Mouse (Mus musculus): ENCODE data around the gene Ccdc42. TPM values are rescaled to one million over a fixed set of nuclear protein-coding genes. Genes with fewer than 3 reads are reported as not detected.

Gene Ccdc42
- total RNA-seq (2017), result not detected in 2 replicates

DNA sequence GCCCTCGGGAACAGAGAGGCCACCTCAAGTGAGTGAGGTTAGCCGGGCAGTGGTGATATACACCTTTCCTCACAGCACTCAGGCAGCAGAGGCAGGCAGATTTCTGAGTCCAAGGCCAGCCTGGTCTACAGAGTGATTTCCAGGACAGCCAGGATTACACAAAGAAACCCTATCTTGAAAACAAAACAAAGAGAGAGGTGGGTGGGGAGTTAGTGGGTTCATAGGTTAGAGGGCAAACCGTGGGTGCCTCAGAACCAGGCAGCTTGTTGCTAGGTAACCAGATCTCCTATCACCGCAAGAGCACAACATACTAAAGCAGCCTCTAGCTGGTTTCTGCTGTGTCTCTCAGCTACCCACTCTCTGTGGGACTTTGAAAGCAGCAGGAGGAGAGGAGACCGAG lies at the start of gene Ccdc42:
Gene Ccdc42 (plus strand): TSS at position 301 of the 400 bp plus-strand sequence.
- no peak for ATAC-seq (replicated peaks in 1 of 2; ENCODE audit: insufficient read depth in 1 of 2, low FRiP score in 2 of 2, low TSS enrichment in 1 of 2, low read depth in 1 of 2, poor library complexity in 2 of 2, severe bottlenecking in 2 of 2)

DNA sequence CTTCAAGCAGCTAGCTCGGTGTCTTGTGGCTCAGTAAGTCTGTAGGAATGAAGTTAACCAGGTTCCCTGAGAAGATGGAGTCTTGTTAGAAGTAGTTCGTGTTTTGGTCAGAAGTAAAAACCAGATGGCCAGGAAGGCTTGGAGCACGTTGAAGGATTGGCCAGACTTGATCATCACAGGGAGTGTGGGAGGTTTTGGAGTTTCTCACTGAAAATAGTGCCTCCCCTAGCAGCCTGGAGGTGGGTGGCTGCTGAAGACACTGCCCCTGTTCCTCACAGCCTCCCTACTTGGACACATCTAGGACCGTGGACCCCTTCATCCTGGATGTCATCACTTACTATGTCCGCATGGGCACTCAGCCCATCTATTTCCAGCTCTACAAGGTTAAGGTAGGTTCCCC lies 47.2 kb upstream of the Ccdc42 start:
- no peak for ATAC-seq (replicated peaks in 1 of 2; ENCODE audit: insufficient read depth in 1 of 2, low FRiP score in 2 of 2, low TSS enrichment in 1 of 2, low read depth in 1 of 2, poor library complexity in 2 of 2, severe bottlenecking in 2 of 2)

DNA sequence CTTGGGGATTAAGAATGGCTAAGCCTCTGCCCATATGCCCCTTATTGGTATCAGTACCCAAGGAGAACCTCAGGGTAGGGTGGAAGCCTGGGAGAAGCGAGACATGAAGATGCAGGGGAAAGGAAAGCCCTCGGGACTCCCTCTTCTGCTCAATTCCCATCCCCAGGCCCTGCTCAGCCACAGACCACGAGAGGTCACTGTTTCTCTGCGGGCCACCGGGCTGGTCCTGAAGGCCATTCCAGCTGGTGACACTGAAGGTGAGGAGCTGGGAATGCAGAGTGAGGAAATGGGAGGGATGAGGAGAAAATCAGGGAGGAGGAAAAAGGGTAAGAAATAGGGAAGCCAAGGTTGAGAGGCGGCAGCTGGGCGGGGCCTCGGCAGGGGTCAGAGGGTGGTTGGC lies 42.3 kb upstream of the Ccdc42 start:
- no peak for ATAC-seq (replicated peaks in 1 of 2; ENCODE audit: insufficient read depth in 1 of 2, low FRiP score in 2 of 2, low TSS enrichment in 1 of 2, low read depth in 1 of 2, poor library complexity in 2 of 2, severe bottlenecking in 2 of 2)

DNA sequence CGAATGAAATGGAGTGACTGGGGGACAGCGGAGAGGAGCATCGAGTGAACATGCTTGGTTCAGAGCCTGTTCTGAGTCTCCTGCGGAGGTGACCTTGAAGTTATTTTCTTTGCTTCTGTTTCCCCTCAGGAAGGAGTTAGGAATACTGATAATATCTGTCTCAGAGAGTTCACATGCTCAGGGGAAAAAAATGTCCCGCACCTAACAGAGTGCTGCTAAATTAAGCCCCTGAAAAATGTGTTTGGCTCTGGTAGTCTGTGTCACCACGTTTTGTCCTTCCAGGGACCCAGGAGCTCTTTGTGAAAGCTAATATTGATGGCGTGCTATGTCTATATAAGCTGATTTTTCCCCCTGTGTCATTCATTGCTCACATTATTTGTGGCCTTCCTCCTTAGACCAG lies 41.6 kb upstream of the Ccdc42 start:
- no peak for ATAC-seq (replicated peaks in 1 of 2; ENCODE audit: insufficient read depth in 1 of 2, low FRiP score in 2 of 2, low TSS enrichment in 1 of 2, low read depth in 1 of 2, poor library complexity in 2 of 2, severe bottlenecking in 2 of 2)

DNA sequence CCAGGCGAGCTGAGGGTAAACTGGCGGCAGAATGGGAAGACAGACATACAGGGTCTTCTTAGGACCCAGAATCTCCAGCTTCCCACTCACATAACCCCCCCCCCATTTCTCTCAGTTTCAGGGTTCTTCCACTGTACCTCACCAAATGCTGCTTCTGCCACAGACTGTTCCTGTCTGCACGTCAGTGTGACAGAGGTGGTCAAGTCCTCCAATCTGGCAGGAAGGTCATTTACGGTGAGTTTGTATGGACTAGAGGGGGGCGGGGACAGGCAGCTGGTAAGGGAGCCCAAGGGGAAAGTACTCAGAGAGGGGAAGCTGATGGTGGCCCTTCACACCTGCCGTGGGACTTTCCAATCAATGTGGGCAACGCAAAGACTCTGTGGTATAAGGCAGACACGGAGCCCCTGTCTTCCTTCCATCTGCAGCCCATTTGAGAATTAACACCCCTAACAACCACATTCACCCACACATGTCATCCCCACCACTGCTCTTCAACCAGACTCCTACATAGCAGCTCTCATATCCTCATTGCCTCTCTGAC lies 41.1 kb upstream of the Ccdc42 start:
- ATAC-seq (replicated peaks in 1 of 2; ENCODE audit: insufficient read depth in 1 of 2, low FRiP score in 2 of 2, low TSS enrichment in 1 of 2, low read depth in 1 of 2, poor library complexity in 2 of 2, severe bottlenecking in 2 of 2), result no peak

DNA sequence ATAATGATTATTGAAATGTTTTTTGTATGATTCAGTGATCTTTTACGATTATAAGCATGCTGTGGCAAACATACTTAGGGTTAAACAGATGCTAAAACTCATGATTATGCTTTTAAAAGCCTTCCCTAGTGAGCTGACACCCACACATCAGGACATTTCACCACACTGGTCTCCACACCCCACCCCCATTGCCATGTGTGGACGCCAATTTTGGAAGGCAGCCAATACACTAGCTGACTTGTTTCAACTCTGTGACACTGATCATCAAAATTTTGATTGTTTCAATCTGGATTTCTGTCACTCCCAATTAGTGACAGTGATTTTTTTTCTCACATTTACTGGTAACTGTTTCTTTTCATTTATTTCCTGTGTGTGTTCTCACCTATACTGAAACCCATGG lies 39.3 kb upstream of the Ccdc42 start:
- ATAC-seq (replicated peaks in 1 of 2; ENCODE audit: insufficient read depth in 1 of 2, low FRiP score in 2 of 2, low TSS enrichment in 1 of 2, low read depth in 1 of 2, poor library complexity in 2 of 2, severe bottlenecking in 2 of 2), result no peak

DNA sequence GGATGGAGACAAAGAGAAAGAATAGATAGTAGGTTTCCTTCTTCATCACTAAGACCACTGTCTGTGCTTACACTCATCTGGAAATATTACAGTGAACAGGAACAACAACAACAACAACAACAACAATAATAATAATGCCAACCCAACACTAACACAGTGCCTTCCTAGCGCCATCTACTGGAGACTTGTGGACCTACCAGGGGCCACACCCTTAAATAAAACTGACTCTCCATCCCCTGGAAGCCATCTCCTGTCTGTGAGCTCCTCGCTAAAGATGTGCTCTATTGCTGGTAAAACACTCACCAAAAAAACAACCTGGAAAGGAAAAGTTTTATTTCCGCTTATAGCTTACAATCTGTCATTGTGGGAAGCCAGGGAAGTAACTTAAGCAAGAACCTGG lies 37.2 kb upstream of the Ccdc42 start:
- no peak; a peak in 1 of 4 replicates for ATAC-seq (replicated peaks in 1 of 2; ENCODE audit: insufficient read depth in 1 of 2, low FRiP score in 2 of 2, low TSS enrichment in 1 of 2, low read depth in 1 of 2, poor library complexity in 2 of 2, severe bottlenecking in 2 of 2)

DNA sequence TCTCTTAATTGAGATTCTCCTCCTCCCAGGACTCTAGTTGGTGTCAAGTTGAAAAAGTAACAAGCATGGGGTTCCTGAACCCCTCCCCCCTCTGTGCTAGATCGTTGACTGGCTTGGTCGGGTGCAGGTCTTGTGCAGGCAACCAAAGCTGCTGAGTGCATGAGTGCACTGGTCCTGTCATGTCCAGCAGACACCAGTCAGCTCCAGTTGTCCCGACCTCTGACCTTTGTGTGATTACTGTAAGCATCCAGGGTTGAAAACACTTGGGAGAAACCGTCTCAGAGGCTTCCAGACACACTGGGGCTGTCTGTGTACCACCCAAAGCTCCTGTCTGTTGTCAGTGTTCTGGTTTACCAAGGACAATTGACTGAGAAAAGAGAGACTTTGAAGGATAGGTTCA lies 36.5 kb upstream of the Ccdc42 start:
- no peak for ATAC-seq (replicated peaks in 1 of 2; ENCODE audit: insufficient read depth in 1 of 2, low FRiP score in 2 of 2, low TSS enrichment in 1 of 2, low read depth in 1 of 2, poor library complexity in 2 of 2, severe bottlenecking in 2 of 2)

DNA sequence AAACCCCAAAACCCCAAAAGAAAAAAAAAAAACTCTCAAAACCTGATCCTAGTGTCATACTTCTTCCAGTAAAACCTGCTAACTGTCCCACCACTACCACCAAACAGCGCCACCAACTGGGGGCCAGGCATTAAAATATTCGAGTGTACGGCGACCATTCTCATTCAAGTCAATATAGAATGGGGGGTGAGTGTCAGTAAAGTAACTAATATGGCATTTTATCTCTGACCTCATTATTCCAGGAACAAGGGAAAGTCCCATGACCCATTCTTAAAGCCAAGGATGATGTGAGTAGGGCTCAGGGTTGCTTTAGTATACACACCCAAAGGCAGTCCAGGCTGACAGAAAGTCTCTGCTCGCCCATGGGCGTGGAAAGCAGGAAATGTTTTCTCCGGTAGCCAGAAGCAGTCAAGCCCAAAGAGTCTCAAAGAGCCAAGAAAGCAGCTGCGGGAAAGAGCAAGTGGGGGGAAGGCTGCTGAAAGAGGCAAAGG lies 32.8 kb upstream of the Ccdc42 start:
- ATAC-seq (replicated peaks in 1 of 2; ENCODE audit: insufficient read depth in 1 of 2, low FRiP score in 2 of 2, low TSS enrichment in 1 of 2, low read depth in 1 of 2, poor library complexity in 2 of 2, severe bottlenecking in 2 of 2), result no peak; a peak in 1 of 4 replicates

DNA sequence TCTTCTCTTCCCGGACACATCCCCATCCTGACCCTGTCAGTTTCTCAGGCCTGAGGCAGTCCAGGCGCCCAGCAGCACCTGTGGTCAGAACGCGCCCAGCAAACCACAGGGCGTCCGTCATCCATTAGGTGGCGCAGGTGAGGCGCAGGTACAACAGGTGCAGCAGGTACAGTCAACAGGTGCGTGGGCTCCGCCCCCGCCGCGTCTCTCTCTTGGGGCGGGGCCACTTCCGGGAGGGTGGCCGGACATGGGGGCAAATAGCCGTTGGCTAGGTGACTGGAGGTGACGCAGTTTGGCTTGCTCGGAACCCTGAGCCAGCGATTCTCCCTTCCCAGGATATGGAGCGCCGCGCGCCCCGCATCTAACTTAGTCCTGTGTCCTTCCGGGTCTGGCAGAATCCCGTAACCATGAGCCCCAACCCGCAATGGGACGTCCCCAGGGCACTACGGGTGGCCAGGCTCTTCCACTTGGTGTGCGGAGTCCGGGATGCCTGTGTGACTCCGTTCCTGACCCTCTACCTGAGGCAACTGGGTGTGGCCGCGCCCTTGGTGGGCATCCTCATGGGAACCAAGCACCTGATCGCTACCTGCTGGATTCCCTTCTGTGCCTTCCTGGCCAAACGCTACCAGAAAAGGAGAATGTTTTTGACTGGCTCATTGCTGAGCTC lies 30.8 kb upstream of the Ccdc42 start, which contains the start of gene Mfsd6l:
Gene Mfsd6l (plus strand): TSS at position 269 of the 667 bp plus-strand sequence.
- ATAC-seq (replicated peaks in 1 of 2; ENCODE audit: insufficient read depth in 1 of 2, low FRiP score in 2 of 2, low TSS enrichment in 1 of 2, low read depth in 1 of 2, poor library complexity in 2 of 2, severe bottlenecking in 2 of 2), result no peak

DNA sequence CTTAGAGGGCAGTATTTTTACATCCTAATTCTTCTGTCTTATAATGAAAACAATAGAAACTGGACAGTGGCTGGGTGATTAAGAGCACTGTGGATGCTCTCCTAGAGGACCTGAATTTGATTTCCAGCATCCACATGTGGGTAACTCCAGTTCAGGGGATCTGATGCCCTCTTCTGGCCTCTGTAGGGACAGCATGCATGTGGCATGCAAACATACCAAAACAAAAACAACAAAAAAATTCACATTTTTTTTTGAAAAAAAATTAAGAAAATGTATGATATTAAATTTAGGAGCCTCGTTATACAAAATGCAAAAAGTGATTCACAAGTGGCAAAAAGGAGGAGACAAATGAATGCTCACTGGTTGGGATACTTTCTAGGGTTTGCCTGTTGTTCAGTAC lies 27.3 kb upstream of the Ccdc42 start:
- 0 out of 4 replicates have a peak, but pooled peaks of 1 of the 2 experiments have one; percentile 32 for ATAC-seq (replicated peaks in 1 of 2; ENCODE audit: insufficient read depth in 1 of 2, low FRiP score in 2 of 2, low TSS enrichment in 1 of 2, low read depth in 1 of 2, poor library complexity in 2 of 2, severe bottlenecking in 2 of 2)

DNA sequence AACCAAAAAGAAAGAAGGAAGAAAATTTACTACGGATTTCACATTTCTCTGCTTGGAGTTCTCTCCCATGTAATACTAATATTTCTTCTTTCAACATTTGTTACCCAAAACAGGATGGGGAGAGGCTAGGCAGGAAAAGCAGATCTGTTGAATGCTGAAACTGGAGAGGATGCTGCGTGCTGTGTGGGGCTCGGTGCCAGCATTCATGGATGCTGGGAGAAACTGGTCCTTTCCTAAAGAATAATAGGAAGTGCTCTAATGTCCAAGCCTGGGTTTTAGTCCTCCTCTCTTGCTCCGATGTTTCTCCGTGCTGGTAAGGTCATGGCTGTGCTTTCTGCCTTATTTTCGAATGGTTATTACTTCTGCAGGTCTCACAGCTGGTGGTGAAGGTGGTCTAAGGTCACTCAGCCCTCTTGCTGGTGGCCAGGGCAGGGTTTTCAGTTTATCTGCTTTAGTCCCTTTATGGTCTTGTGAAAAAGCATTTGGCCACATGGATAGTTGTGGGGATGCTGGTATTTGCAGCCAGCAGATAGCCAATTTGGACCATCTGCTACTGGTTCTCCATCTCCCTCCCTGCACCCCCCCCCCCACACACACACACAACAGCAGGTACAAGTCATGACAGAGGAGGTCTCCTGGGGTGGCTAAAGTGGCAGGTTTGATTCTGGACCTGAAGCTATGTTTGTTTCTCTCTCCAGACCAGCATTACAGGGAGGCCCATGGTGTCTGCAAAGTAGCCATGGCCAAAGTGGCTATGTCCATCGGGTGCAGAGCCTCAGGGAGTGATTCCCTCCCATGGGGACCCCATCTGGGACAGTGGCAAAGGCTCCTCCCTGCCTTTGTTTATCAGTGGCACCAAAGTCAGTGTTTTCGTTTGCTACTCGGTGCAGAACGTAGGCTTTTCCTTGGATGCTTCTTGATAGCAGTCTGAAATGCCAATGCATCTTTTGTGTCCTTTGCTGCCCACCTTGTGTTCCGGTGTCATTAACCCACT lies 24.6 kb upstream of the Ccdc42 start:
- ATAC-seq (replicated peaks in 1 of 2; ENCODE audit: insufficient read depth in 1 of 2, low FRiP score in 2 of 2, low TSS enrichment in 1 of 2, low read depth in 1 of 2, poor library complexity in 2 of 2, severe bottlenecking in 2 of 2), result no peak

DNA sequence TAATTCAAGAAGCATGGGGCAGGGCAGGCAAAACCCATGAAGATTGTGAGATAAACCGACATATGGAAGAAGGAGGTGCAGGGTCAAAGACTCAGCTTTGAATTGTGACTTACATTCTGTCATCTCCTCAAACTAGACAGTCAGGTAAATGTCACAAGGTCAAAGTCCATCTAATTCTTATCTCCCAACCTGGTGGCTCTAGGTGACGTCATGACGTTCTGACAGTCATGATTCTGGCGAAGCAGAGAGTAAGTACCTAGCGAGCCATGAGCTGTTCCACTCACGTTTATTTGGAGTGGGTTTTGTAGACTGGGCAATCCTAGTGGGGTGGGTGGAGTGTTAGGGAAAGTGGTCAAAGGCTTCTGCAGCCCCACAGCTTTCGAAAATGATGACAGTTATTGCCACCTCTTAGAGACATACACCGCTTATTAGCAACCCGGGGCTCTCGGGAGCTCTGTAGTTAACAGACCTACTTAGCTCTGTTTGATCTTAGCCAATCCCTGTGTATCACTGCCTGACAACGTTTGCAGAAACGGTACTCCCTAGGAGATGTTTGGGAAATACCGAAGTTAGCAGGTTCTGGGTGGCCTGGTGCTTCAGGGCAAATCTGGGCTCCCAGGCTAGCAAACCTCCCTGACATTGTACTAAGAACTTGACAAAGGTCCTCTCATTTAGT lies 22.3 kb upstream of the Ccdc42 start:
- no peak for ATAC-seq (replicated peaks in 1 of 2; ENCODE audit: insufficient read depth in 1 of 2, low FRiP score in 2 of 2, low TSS enrichment in 1 of 2, low read depth in 1 of 2, poor library complexity in 2 of 2, severe bottlenecking in 2 of 2)

DNA sequence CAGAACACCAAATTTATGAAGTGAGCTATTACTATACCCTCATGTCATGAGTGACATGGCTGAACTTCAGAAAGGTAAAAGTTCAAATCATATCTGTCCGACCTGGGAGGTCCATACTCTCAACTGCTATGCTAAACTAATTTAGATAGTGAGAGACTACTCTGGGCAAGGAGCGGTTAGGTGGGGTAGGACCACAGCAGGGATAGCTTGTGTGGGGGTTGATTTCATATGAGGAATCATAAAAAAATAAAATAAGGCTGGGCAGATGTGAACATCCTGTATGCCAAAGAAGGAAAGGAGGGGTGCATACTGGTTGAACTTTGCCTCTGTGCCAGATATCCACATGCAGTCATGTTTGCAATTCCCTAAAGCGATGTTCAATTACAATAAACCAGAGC lies 21.8 kb upstream of the Ccdc42 start:
- ATAC-seq (replicated peaks in 1 of 2; ENCODE audit: insufficient read depth in 1 of 2, low FRiP score in 2 of 2, low TSS enrichment in 1 of 2, low read depth in 1 of 2, poor library complexity in 2 of 2, severe bottlenecking in 2 of 2), result no peak

DNA sequence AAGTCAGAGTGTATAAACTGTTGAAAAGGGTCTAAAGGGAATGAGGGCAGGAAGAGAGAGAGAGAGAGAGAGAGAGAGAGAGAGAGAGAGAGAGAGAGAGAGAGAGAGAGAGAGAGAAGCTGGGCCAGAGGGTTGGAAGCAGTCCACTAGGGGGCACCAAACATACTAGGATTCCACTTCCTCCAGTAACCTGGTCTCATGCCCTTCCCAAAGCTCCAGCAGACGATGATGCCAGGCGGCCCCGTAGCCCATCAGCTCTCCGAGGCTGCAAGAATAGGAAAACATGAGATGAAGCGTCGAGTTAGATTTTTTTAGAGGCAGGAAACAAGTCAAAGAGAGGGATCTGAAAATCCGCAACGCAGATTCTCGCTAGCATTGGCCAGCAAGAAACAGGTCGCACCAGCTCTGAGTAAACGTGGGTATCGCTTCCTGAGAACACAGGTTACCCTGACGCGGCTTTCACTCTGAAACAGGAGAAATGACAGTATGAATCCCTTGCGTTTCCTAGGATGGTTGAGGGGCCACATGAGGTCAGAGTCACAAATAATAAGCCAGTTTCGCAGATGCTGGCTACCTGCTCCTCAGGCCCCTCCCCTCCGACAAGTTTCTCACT lies 20.3 kb upstream of the Ccdc42 start:
- ATAC-seq (replicated peaks in 1 of 2; ENCODE audit: insufficient read depth in 1 of 2, low FRiP score in 2 of 2, low TSS enrichment in 1 of 2, low read depth in 1 of 2, poor library complexity in 2 of 2, severe bottlenecking in 2 of 2), result peak; percentile 59 to 68; a peak in 2 of 4 replicates

DNA sequence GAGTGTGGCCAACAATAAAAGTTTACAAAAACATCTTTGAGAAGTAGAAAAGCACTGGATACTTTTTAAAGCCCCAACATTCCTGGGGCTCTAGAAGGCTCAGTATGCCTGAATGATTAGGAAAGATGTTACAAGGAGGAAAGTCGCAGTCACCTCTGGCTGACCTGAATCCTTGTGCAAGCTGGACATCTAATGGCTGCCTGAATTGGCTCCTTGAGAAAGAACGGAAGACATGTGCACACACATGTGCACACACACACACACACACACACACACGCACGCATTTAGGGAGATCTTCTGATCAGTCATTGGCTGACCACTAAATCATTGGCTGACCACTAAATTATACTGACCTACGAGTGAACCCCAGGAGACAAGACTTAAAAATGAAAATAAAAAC lies 16.0 kb upstream of the Ccdc42 start:
- no peak for ATAC-seq (replicated peaks in 1 of 2; ENCODE audit: insufficient read depth in 1 of 2, low FRiP score in 2 of 2, low TSS enrichment in 1 of 2, low read depth in 1 of 2, poor library complexity in 2 of 2, severe bottlenecking in 2 of 2)

DNA sequence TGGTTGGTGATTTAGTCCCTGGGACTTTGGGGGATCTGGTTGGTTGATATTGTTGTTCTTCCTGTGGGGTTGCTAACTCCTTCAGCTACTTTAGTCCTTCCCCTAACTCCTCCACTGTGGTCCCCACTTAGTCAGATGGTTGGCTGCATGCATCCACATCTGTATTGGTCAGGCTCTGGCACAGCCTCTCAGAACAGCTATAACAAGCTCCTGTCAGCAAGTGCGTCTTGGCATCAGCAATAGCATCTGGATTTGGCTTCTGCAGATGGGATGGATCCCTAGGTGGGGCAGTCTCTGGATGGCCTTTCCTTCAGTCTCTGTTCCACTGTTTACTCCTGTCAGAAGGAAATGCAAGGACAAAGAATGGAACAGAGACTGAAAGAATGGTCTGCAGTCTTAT lies 9.7 kb upstream of the Ccdc42 start:
- no peak for ATAC-seq (replicated peaks in 1 of 2; ENCODE audit: insufficient read depth in 1 of 2, low FRiP score in 2 of 2, low TSS enrichment in 1 of 2, low read depth in 1 of 2, poor library complexity in 2 of 2, severe bottlenecking in 2 of 2)

All from hematopoietic stem cell, adult 5-6 weeks (primary cell).